Mouse (Mus musculus) myocyte (in vitro differentiated cells): ENCODE results near the gene Lmo3. TPM values are rescaled to one million over a fixed set of nuclear protein-coding genes. Genes with fewer than 3 reads are reported as not detected.

Experiments used
- H3K27me3 ChIP-seq: one replicate; pipeline ENCODE4 v1.6.1; 2011; ENCODE audit not compliant: control insufficient read depth, insufficient read depth, insufficient read length
- H3K36me3 ChIP-seq: one replicate; pipeline ENCODE4 v1.6.1; 2011; ENCODE audit not compliant: control insufficient read depth, insufficient read depth
- H3K4me2 ChIP-seq: one replicate; pipeline ENCODE4 v1.6.1; 2011; ENCODE audit warnings: low read depth, control low read depth
- H3K4me3 ChIP-seq: one replicate; pipeline ENCODE4 v1.5.1; 2011; ENCODE audit warnings: mild to moderate bottlenecking, control low read depth, moderate library complexity
- H3K79me2 ChIP-seq: one replicate; pipeline ENCODE4 v1.6.1; 2011; ENCODE audit not compliant: control insufficient read depth, insufficient read depth
- H3ac ChIP-seq: one replicate; pipeline ENCODE4 v1.6.1; 2011; ENCODE audit not compliant: control insufficient read depth, insufficient read length
- CEBPB ChIP-seq: IDR thresholded peaks from 2 replicates; pipeline ENCODE4 v1.6.1; 2011; ENCODE audit warnings: mild to moderate bottlenecking, moderate library complexity; ENCODE audit not compliant: poor library complexity, insufficient read depth, severe bottlenecking
- E2F4 ChIP-seq: IDR thresholded peaks from one replicate; pipeline ENCODE4 v1.6.1; 2011; ENCODE audit warnings: mild to moderate bottlenecking, control low read depth, moderate library complexity; ENCODE audit not compliant: insufficient read depth
- MAX ChIP-seq: IDR thresholded peaks from one replicate; pipeline ENCODE4 v1.6.1; 2011; ENCODE audit warnings: low read depth, mild to moderate bottlenecking, control low read depth
- MYOD1 ChIP-seq, 3 experiments: IDR thresholded peaks; one replicate each; pipeline ENCODE4 v1.6.1; 2011; ENCODE audit warnings: control low read depth in 2 of 3, low read depth in 2 of 3, mild to moderate bottlenecking in 2 of 3, moderate library complexity in 1 of 3; ENCODE audit not compliant: insufficient read length in 2 of 3, control insufficient read depth in 1 of 3
- MYOG ChIP-seq, 3 experiments: IDR thresholded peaks; one replicate each; pipeline ENCODE4 v1.6.1; 2011; ENCODE audit warnings: control low read depth in 2 of 3, low read depth in 2 of 3, mild to moderate bottlenecking in 2 of 3; ENCODE audit not compliant: insufficient read length in 2 of 3, control insufficient read depth in 1 of 3, insufficient read depth in 1 of 3
- POLR2A ChIP-seq: IDR thresholded peaks from one replicate; pipeline ENCODE4 v1.6.1; 2011; ENCODE audit warnings: low read depth, mild to moderate bottlenecking, control low read depth, moderate library complexity; ENCODE audit not compliant: insufficient read length
- POLR2AphosphoS2 ChIP-seq: IDR thresholded peaks from one replicate; pipeline ENCODE4 v1.6.1; 2011; ENCODE audit warnings: low read depth, control low read depth; ENCODE audit not compliant: insufficient read length
- REST ChIP-seq: IDR thresholded peaks from one replicate; pipeline ENCODE4 v1.6.1; 2011; ENCODE audit warnings: mild to moderate bottlenecking, control low read depth, moderate library complexity; ENCODE audit not compliant: insufficient read depth, insufficient read length
- SRF ChIP-seq: IDR thresholded peaks from one replicate; pipeline ENCODE4 v1.6.1; 2011; ENCODE audit warnings: low read depth; ENCODE audit not compliant: control insufficient read depth, insufficient read length
- TCF12 ChIP-seq: IDR thresholded peaks from one replicate; pipeline ENCODE4 v1.6.1; 2011; ENCODE audit warnings: mild to moderate bottlenecking, control low read depth; ENCODE audit not compliant: poor library complexity, insufficient read depth, severe bottlenecking
- TCF3 ChIP-seq: IDR thresholded peaks from one replicate; pipeline ENCODE4 v1.6.1; 2011; ENCODE audit warnings: low read depth, control low read depth; ENCODE audit not compliant: insufficient read length
- USF1 ChIP-seq: IDR thresholded peaks from one replicate; pipeline ENCODE4 v1.6.1; 2011; ENCODE audit warnings: low read depth, mild to moderate bottlenecking, control low read depth, moderate library complexity
- polyA plus RNA-seq: library from polyadenylated mRNA; unstranded; fragments of >200 nt; fragmentation: generic; extraction: Trizol; gene quantifications from one replicate; pipeline ENCODE4 v1.2.1, GENCODE M21; 2012; ENCODE audit warnings: missing spikeins

The Lmo3 gene
- polyA plus RNA-seq, 1 experiment, result not detected

- Histone ChIP-seq H3K36me3 (no peaks in the 10 kb centered on the region), H3K79me2 (no peaks in the 10 kb centered on the region)
- TF ChIP-seq REST, result no peak
- TF ChIP-seq MYOG (IDR thresholded peaks at IDR 0.05; ENCODE audit: control insufficient read depth in 1 of 3, insufficient read depth in 1 of 3, insufficient read length in 2 of 3, low read depth in 2 of 3), result no peak
- TF ChIP-seq SRF, result no peak
- no peak for TF ChIP-seq MAX
- TF ChIP-seq CEBPB, result no peak
- no peak for TF ChIP-seq MYOD1 (IDR thresholded peaks at IDR 0.05; ENCODE audit: control insufficient read depth in 1 of 3, insufficient read length in 2 of 3, low read depth in 2 of 3)
- TF ChIP-seq USF1, result no peak
- no peak for TF ChIP-seq POLR2A
- TF ChIP-seq TCF3, result no peak
- no peak for TF ChIP-seq TCF12
- no peak for TF ChIP-seq E2F4
- TF ChIP-seq POLR2AphosphoS2, result no peak
These were observed 190.7 kb downstream of the Lmo3 start for GRCm38 (mm10) chr6:138391085-138391484.

GRCm38 (mm10) chr6:138388168-138388936, 193.4 kb downstream of the Lmo3 start:
- TF ChIP-seq USF1, result no peak
- TF ChIP-seq MYOD1 (IDR thresholded peaks at IDR 0.05; ENCODE audit: control insufficient read depth in 1 of 3, insufficient read length in 2 of 3, low read depth in 2 of 3), result no peak
- no peak for TF ChIP-seq TCF3
- no peak for TF ChIP-seq MAX
- TF ChIP-seq E2F4, result no peak
- TF ChIP-seq TCF12, result no peak
- TF ChIP-seq CEBPB, result no peak
- no peak for TF ChIP-seq REST
- no peak for TF ChIP-seq POLR2A
- no peak for TF ChIP-seq POLR2AphosphoS2
- TF ChIP-seq MYOG (IDR thresholded peaks at IDR 0.05; ENCODE audit: control insufficient read depth in 1 of 3, insufficient read depth in 1 of 3, insufficient read length in 2 of 3, low read depth in 2 of 3), result no peak
- TF ChIP-seq SRF, result no peak
- H3K4me3 ChIP-seq, result no peak overlapping the region
- no peaks in the 10 kb centered on the region for H3K79me2 ChIP-seq
- H3ac ChIP-seq, result no peak overlapping the region
- no peaks in the 10 kb centered on the region for H3K27me3 ChIP-seq
- no peak overlapping the region for H3K4me2 ChIP-seq
- H3K36me3 ChIP-seq, result no peaks in the 10 kb centered on the region

More at GRCm38 (mm10) chr6:138391085-138391484, 190.7 kb downstream of the Lmo3 start:
- no peaks in the 10 kb centered on the region for H3K27me3 ChIP-seq
- no peak overlapping the region for H3K4me2 ChIP-seq
- no peak overlapping the region for H3ac ChIP-seq
- H3K4me3 ChIP-seq, result no peak overlapping the region

DNA sequence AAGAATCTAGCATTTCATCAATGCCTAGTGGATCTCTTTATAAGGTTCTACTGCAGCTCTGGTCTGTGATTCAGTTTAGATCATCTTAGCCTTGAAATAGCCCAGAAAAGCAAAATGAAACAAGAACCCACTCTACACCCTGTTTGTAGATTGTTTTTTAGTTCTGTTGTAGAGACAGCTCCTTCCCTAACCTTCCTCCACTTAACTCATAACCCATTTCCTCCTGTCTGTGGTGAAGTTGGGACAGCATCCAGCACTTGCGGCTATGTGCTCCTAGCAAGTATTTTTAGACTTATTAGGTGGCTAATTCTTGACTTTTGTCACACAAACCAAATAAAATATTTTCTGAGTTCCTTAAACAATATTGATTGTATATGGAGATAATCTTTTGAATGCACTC, 198.6 kb downstream of the Lmo3 start:
- no peak overlapping the region for H3K4me3 ChIP-seq
- no peak overlapping the region for H3K4me2 ChIP-seq
- H3K36me3 ChIP-seq, result no peaks in the 10 kb centered on the region
- no peak overlapping the region for H3ac ChIP-seq
- H3K79me2 ChIP-seq, result no peaks in the 10 kb centered on the region
- H3K27me3 ChIP-seq, result no peaks in the 10 kb centered on the region
- TF ChIP-seq POLR2A, result no peak
- no peak for TF ChIP-seq MAX
- no peak for TF ChIP-seq POLR2AphosphoS2
- no peak for TF ChIP-seq E2F4
- TF ChIP-seq MYOD1 (IDR thresholded peaks at IDR 0.05; ENCODE audit: control insufficient read depth in 1 of 3, insufficient read length in 2 of 3, low read depth in 2 of 3), result no peak
- TF ChIP-seq SRF, result no peak
- TF ChIP-seq REST, result no peak
- TF ChIP-seq TCF12, result no peak
- TF ChIP-seq MYOG (IDR thresholded peaks at IDR 0.05; ENCODE audit: control insufficient read depth in 1 of 3, insufficient read depth in 1 of 3, insufficient read length in 2 of 3, low read depth in 2 of 3), result no peak
- TF ChIP-seq CEBPB, result no peak
- no peak for TF ChIP-seq USF1

GRCm38 (mm10) chr6:138371176-138371575, 210.6 kb downstream of the Lmo3 start:
- TF ChIP-seq TCF12 (no peak), POLR2AphosphoS2 (no peak), E2F4 (no peak), MYOD1 (IDR thresholded peaks at IDR 0.05; ENCODE audit: control insufficient read depth in 1 of 3, insufficient read length in 2 of 3, low read depth in 2 of 3) (no peak), MYOG (IDR thresholded peaks at IDR 0.05; ENCODE audit: control insufficient read depth in 1 of 3, insufficient read depth in 1 of 3, insufficient read length in 2 of 3, low read depth in 2 of 3) (no peak), SRF (no peak), MAX (no peak), CEBPB (no peak), TCF3 (no peak), REST (no peak), POLR2A (no peak), USF1 (no peak)
- Histone ChIP-seq H3K27me3 (no peaks in the 10 kb centered on the region), H3K79me2 (no peaks in the 10 kb centered on the region), H3K4me2 (no peak overlapping the region), H3K4me3 (no peak overlapping the region), H3K36me3 (no peaks in the 10 kb centered on the region), H3ac (no peak overlapping the region)

- no peaks in the 10 kb centered on the region for H3K27me3 ChIP-seq
These were observed 217.7 kb downstream of the Lmo3 start for GRCm38 (mm10) chr6:138364111-138364510.

More at GRCm38 (mm10) chr6:138364111-138364510, 217.7 kb downstream of the Lmo3 start:
- TF ChIP-seq REST (no peak), MYOG (IDR thresholded peaks at IDR 0.05; ENCODE audit: control insufficient read depth in 1 of 3, insufficient read depth in 1 of 3, insufficient read length in 2 of 3, low read depth in 2 of 3) (no peak), TCF12 (no peak), POLR2A (no peak), TCF3 (no peak), POLR2AphosphoS2 (no peak)
- Histone ChIP-seq H3K4me2 (peak overlapping the region; percentile 30), H3K79me2 (no peaks in the 10 kb centered on the region), H3K4me3 (no peak overlapping the region), H3K36me3 (no peaks in the 10 kb centered on the region), H3ac (no peak overlapping the region)
